Mouse (Mus musculus) kidney, adult 2 months (tissue): ENCODE results near the gene Ninl.

Source experiments
- CTCF ChIP-seq: fragments of 200-500 bp; conservative IDR thresholded peaks from 2 replicates; pipeline ENCODE4 v1.5.1; 2011; ENCODE audit warnings: low read depth, mild to moderate bottlenecking, control low read depth, low read length, moderate library complexity, mixed read lengths; ENCODE audit not compliant: insufficient read depth, insufficient read length
- POLR2A ChIP-seq: fragments of 200-500 bp; IDR thresholded peaks from one replicate; pipeline ENCODE4 v1.6.1; 2011; ENCODE audit warnings: low read depth, low read length, control low read depth

GRCm38 (mm10) chr2:151011273-151011672, 27.9 kb downstream of the Ninl start:
- TF ChIP-seq POLR2A = no peak
- no peak for TF ChIP-seq CTCF
